Mouse (Mus musculus) liver, embryonic 11.5 days (tissue): Measurements from ENCODE around the gene Myrf. TPM values are rescaled to one million over a fixed set of nuclear protein-coding genes. Genes with fewer than 3 reads are reported as not detected.

Experiments
- ATAC-seq: fragments of 200-750 bp; cut with Nextera tagmentation; replicated peaks from 2 replicates; pipeline ENCODE4 v1.8.0; 2017; ENCODE audit warnings: moderate number of reproducible peaks, mild to moderate bottlenecking, moderate TSS enrichment, moderate library complexity; ENCODE audit not compliant: low FRiP score
- DNase-seq: peaks from one replicate; pipeline ENCODE4 v3.0.0-alpha.2; 2017; ENCODE audit warnings: low spot score
- H3K27ac ChIP-seq: fragments of 300-500 bp; sonication (generic); 2 replicates; pipeline ENCODE4 v1.5.1; 2014; ENCODE audit warnings: mild to moderate bottlenecking, low read depth, low read length, control low read depth
- H3K27me3 ChIP-seq: fragments of 300-500 bp; sonication (generic); replicated peaks from 2 replicates; pipeline ENCODE4 v1.6.1; 2014; ENCODE audit warnings: low read length, mixed read lengths; ENCODE audit not compliant: control insufficient read depth, insufficient read depth
- H3K36me3 ChIP-seq: fragments of 300-500 bp; sonication (generic); 2 replicates; pipeline ENCODE4 v1.6.1; 2014; ENCODE audit warnings: mild to moderate bottlenecking, low read length, moderate library complexity, mixed read lengths; ENCODE audit not compliant: control insufficient read depth, insufficient read depth
- H3K4me1 ChIP-seq: fragments of 300-500 bp; sonication (generic); replicated peaks from 2 replicates; pipeline ENCODE4 v1.6.1; 2014; ENCODE audit warnings: low read length, mixed read lengths; ENCODE audit not compliant: control insufficient read depth, insufficient read depth
- H3K4me2 ChIP-seq: fragments of 300-500 bp; sonication (generic); 2 replicates; pipeline ENCODE4 v1.6.1; 2014; ENCODE audit warnings: mild to moderate bottlenecking, control low read depth, moderate library complexity
- H3K4me3 ChIP-seq: fragments of 300-500 bp; sonication (generic); 2 replicates; pipeline ENCODE4 v1.5.1; 2014; ENCODE audit warnings: low read depth, low read length, control low read depth
- H3K9ac ChIP-seq: fragments of 300-500 bp; sonication (generic); 2 replicates; pipeline ENCODE4 v1.6.1; 2014; ENCODE audit warnings: low read depth, low read length, control low read depth
- H3K9me3 ChIP-seq: fragments of 300-500 bp; sonication (generic); 2 replicates; pipeline ENCODE4 v1.6.1; 2016; ENCODE audit warnings: low read length, inconsistent platforms, mixed read lengths; ENCODE audit not compliant: control insufficient read depth
- WGBS: fragments of 180-500 bp; shearing (Covaris S2); extraction: QIAGEN DNeasy Blood & Tissue Kit; methylation state at CpG from one replicate; pipeline ENCODE4 v1.1.7; 2014; 5-methylcytosine and 5-hydroxymethylcytosine counted together
- polyA plus RNA-seq: library from polyadenylated mRNA; unstranded; fragments of >200 nt; fragmentation: Nextera tagmentation; extraction: Ambion mirVana; gene quantifications from 2 replicates; pipeline ENCODE4 v1.2.1, GENCODE M21; 2014

Gene Myrf
- polyA plus RNA-seq, 1 experiment from 2014 or later, result 24.1 TPM

GRCm38 (mm10) chr19:10277759-10278158 lies 37.2 kb upstream of the Myrf start:
- peaks cover 10% of the 10 kb centered on the region for H3K4me1 ChIP-seq
- DNase-seq (no peak), ATAC-seq (0 out of 2 replicates have a peak, but pooled peaks have one; percentile 55)
- 43% methylated on average over 5 of the region's 5 CpGs for WGBS
- no peaks in the 10 kb centered on the region for H3K9me3 ChIP-seq
- no peaks in the 10 kb centered on the region for H3K36me3 ChIP-seq
- H3K27me3 ChIP-seq, result no peaks in the 10 kb centered on the region; the same call in 1 of the 2 replicates
- H3K9ac ChIP-seq, result no peak overlapping the region
- no peak overlapping the region for H3K4me3 ChIP-seq
- H3K27ac ChIP-seq, result no peak overlapping the region
- 0 out of 2 replicates have a peak overlapping the region, but pooled peaks have one; percentile 8 for H3K4me2 ChIP-seq

- WGBS, result 5% methylated on average over 17 of the region's 17 CpGs
- Histone ChIP-seq H3K9ac (no peak overlapping the region), H3K4me3 (no peak overlapping the region), H3K27me3 (no peaks in the 10 kb centered on the region; the same call in 1 of the 2 replicates), H3K27ac (no peak overlapping the region), H3K36me3 (no peaks in the 10 kb centered on the region), H3K9me3 (no peaks in the 10 kb centered on the region), H3K4me2 (0 out of 2 replicates have a peak overlapping the region, but pooled peaks have one; percentile 8), H3K4me1 (peaks cover 14% of the 10 kb centered on the region)
- ATAC-seq (no peak), DNase-seq (no peak)
These were observed 36.8 kb upstream of the Myrf start for GRCm38 (mm10) chr19:10277331-10277730.

GRCm38 (mm10) chr19:10276483-10277144 lies 36.1 kb upstream of the Myrf start:
- Histone ChIP-seq H3K9ac (no peak overlapping the region), H3K4me2 (no peak overlapping the region), H3K9me3 (no peaks in the 10 kb centered on the region), H3K4me3 (no peak overlapping the region), H3K27me3 (no peaks in the 10 kb centered on the region), H3K4me1 (peaks cover 15% of the 10 kb centered on the region), H3K36me3 (no peaks in the 10 kb centered on the region), H3K27ac (no peak overlapping the region)
- DNase-seq (no peak), ATAC-seq (no peak)
- WGBS, result 63% methylated on average over 12 of the region's 12 CpGs

- Histone ChIP-seq H3K4me2 (no peak overlapping the region), H3K4me1 (peaks cover 15% of the 10 kb centered on the region), H3K4me3 (no peak overlapping the region), H3K27ac (no peak overlapping the region), H3K9ac (no peak overlapping the region), H3K27me3 (no peaks in the 10 kb centered on the region), H3K9me3 (no peaks in the 10 kb centered on the region), H3K36me3 (no peaks in the 10 kb centered on the region)
- no peak for DNase-seq
- ATAC-seq, result no peak
- WGBS, result 42% methylated on average over 5 of the region's 5 CpGs
These were observed 33.5 kb upstream of the Myrf start for GRCm38 (mm10) chr19:10274056-10274455.

- DNase-seq, result no peak
- Histone ChIP-seq H3K27me3 (no peaks in the 10 kb centered on the region), H3K9me3 (no peaks in the 10 kb centered on the region), H3K9ac (no peak overlapping the region), H3K27ac (no peak overlapping the region), H3K4me1 (peaks cover 10% of the 10 kb centered on the region), H3K4me2 (0 out of 2 replicates have a peak overlapping the region, but pooled peaks have one; percentile 1), H3K36me3 (no peaks in the 10 kb centered on the region), H3K4me3 (no peak overlapping the region)
- ATAC-seq, result peak; percentile 21; the same call in 1 of the 2 replicates
- 23% methylated on average over 11 of the region's 11 CpGs for WGBS
These were observed 32.2 kb upstream of the Myrf start for GRCm38 (mm10) chr19:10272746-10273145.

- no peaks in the 10 kb centered on the region for H3K36me3 ChIP-seq
- no peak overlapping the region for H3K4me2 ChIP-seq
- no peak overlapping the region for H3K27ac ChIP-seq
- no peaks in the 10 kb centered on the region for H3K9me3 ChIP-seq
- 81% methylated on average over 7 of the region's 7 CpGs for WGBS
- H3K4me1 ChIP-seq, result peaks cover 15% of the 10 kb centered on the region
- DNase-seq (no peak), ATAC-seq (no peak)
- H3K4me3 ChIP-seq, result no peak overlapping the region
- no peak overlapping the region for H3K9ac ChIP-seq
- H3K27me3 ChIP-seq, result no peaks in the 10 kb centered on the region
These were observed 31.0 kb upstream of the Myrf start for GRCm38 (mm10) chr19:10271592-10271991.

- ATAC-seq, result no peak
- no peaks in the 10 kb centered on the region for H3K9me3 ChIP-seq
- no peaks in the 10 kb centered on the region for H3K36me3 ChIP-seq
- no peak overlapping the region for H3K9ac ChIP-seq
- peaks cover 19% of the 10 kb centered on the region for H3K4me1 ChIP-seq
- DNase-seq, result no peak
- no peak overlapping the region for H3K4me2 ChIP-seq
- WGBS, result 80% methylated on average over 5 of the region's 5 CpGs
- H3K27ac ChIP-seq, result no peak overlapping the region
- no peak overlapping the region for H3K4me3 ChIP-seq
- H3K27me3 ChIP-seq, result no peaks in the 10 kb centered on the region
These were observed 29.8 kb upstream of the Myrf start for GRCm38 (mm10) chr19:10270356-10270755.

- H3K27me3 ChIP-seq, result peaks cover 9% of the 10 kb centered on the region
- 75% methylated on average over 15 of the region's 15 CpGs for WGBS
- ATAC-seq, result no peak
- no peak overlapping the region for H3K9ac ChIP-seq
- H3K9me3 ChIP-seq, result no peaks in the 10 kb centered on the region
- H3K4me1 ChIP-seq, result peaks cover 18% of the 10 kb centered on the region
- no peak overlapping the region for H3K27ac ChIP-seq
- no peak overlapping the region for H3K4me2 ChIP-seq
- H3K4me3 ChIP-seq, result no peak overlapping the region
- no peaks in the 10 kb centered on the region for H3K36me3 ChIP-seq
- no peak for DNase-seq
These were observed 28.3 kb upstream of the Myrf start for GRCm38 (mm10) chr19:10268851-10269250.

- Histone ChIP-seq H3K36me3 (no peaks in the 10 kb centered on the region), H3K4me3 (no peak overlapping the region), H3K9me3 (no peaks in the 10 kb centered on the region), H3K4me1 (peaks cover 17% of the 10 kb centered on the region), H3K4me2 (no peak overlapping the region), H3K27ac (no peak overlapping the region), H3K9ac (no peak overlapping the region), H3K27me3 (peaks cover 12% of the 10 kb centered on the region)
- DNase-seq (no peak), ATAC-seq (peak; percentile 58)
- WGBS, result 79% methylated on average over 10 of the region's 10 CpGs
These were observed 27.4 kb upstream of the Myrf start for GRCm38 (mm10) chr19:10267953-10268352.
